Mouse (Mus musculus) small intestine, adult 10 weeks (tissue): ENCODE results near the gene Ppp3ca. TPM values are rescaled to one million over a fixed set of nuclear protein-coding genes. Genes with fewer than 3 reads are reported as not detected.

Source experiments
- polyA plus RNA-seq: library from polyadenylated mRNA; stranded (reverse); fragments of 350-450 nt; fragmentation: Illumina TruSeq; extraction: RNeasy Lipid Tissue Mini Kit (QIAGEN cat#74804); gene quantifications from one replicate; pipeline ENCODE4 v1.2.3, GENCODE M21; 2014; ENCODE audit warnings: low replicate concordance

The Ppp3ca gene
- polyA plus RNA-seq: 79.0 TPM

GRCm38 (mm10) chr3:136670110-136670359 lies at the start of gene Ppp3ca:
Gene Ppp3ca (plus strand): TSS chr3:136670124.

